Mouse (Mus musculus): ENCODE results near the gene Selenom.

- TF ChIP-seq CTCF (IDR thresholded peaks at IDR 0.05; ENCODE audit: extremely low read depth, insufficient read depth, low read length) (no peak), POLR2A (IDR thresholded peaks at IDR 0.05; ENCODE audit: extremely low read depth, insufficient read depth, low read length) (no peak)
These were observed 17.2 kb upstream of the Selenom start for GRCm38 (mm10) chr11:3497296-3497695.
